Mouse (Mus musculus): ENCODE results near the gene H1f0.

H1f0 gene

GRCm38 (mm10) chr15:79028237-79028738, at the start of gene H1f0:
Gene H1f0, plus strand, starts transcription at chr15:79028450.
- DNase-seq, result peak; percentile 94

- DNase-seq, result no peak
Measured at GRCm38 (mm10) chr15:78978875-78979274, 49.4 kb upstream of the H1f0 start.

- no peak for DNase-seq
Measured at GRCm38 (mm10) chr15:78980084-78980483, 48.2 kb upstream of the H1f0 start.

GRCm38 (mm10) chr15:78982658-78983435, 45.4 kb upstream of the H1f0 start:
- peak; percentile 74 for DNase-seq

GRCm38 (mm10) chr15:78983436-78984285, 44.6 kb upstream of the H1f0 start:
- no peak for DNase-seq

GRCm38 (mm10) chr15:78984286-78984778, 43.9 kb upstream of the H1f0 start:
- no peak for DNase-seq

GRCm38 (mm10) chr15:78986536-78987220, 41.6 kb upstream of the H1f0 start:
- DNase-seq, result peak; percentile 83

GRCm38 (mm10) chr15:78988499-78988971, 39.7 kb upstream of the H1f0 start:
- DNase-seq, result peak; percentile 99

GRCm38 (mm10) chr15:78989152-78990092, 38.8 kb upstream of the H1f0 start:
- DNase-seq, result no peak

- no peak for DNase-seq
Measured at GRCm38 (mm10) chr15:78990093-78990463, 38.2 kb upstream of the H1f0 start.

- no peak for DNase-seq
Measured at GRCm38 (mm10) chr15:78990970-78991525, 37.2 kb upstream of the H1f0 start.

GRCm38 (mm10) chr15:78992235-78992634, 36.0 kb upstream of the H1f0 start:
- no peak for DNase-seq

GRCm38 (mm10) chr15:78992925-78993324, 35.3 kb upstream of the H1f0 start:
- DNase-seq, result no peak

GRCm38 (mm10) chr15:78995916-78996315, 32.3 kb upstream of the H1f0 start:
- DNase-seq, result no peak

GRCm38 (mm10) chr15:78996663-78997062, 31.6 kb upstream of the H1f0 start:
- no peak for DNase-seq

GRCm38 (mm10) chr15:78998348-78998747, 29.9 kb upstream of the H1f0 start:
- no peak for DNase-seq

GRCm38 (mm10) chr15:78999586-78999985, 28.7 kb upstream of the H1f0 start:
- peak; percentile 64 for DNase-seq

- DNase-seq, result peak; percentile 76
Measured at GRCm38 (mm10) chr15:79000357-79000791, 27.9 kb upstream of the H1f0 start.

- DNase-seq, result no peak
Measured at GRCm38 (mm10) chr15:79001559-79001958, 26.7 kb upstream of the H1f0 start.

- DNase-seq, result peak; percentile 76
Measured at GRCm38 (mm10) chr15:79002036-79002435, 26.2 kb upstream of the H1f0 start.

- DNase-seq, result no peak
Measured at GRCm38 (mm10) chr15:79003079-79003478, 25.2 kb upstream of the H1f0 start.

Measured in cerebellum, adult 9-10 months (tissue).